Mouse (Mus musculus) kidney, adult 8-10 months (tissue): ENCODE data around the gene Ktn1.

Source experiments
- DNase-seq, 2 experiments: peaks; one replicate each; pipeline ENCODE4 v3.0.0; 2022

Gene Ktn1

GRCm38 (mm10) chr14:47648218-47648617 is at the start of gene Ktn1:
Gene Ktn1 (plus strand): TSS chr14:47648448.
- DNase-seq: no peak

DNA sequence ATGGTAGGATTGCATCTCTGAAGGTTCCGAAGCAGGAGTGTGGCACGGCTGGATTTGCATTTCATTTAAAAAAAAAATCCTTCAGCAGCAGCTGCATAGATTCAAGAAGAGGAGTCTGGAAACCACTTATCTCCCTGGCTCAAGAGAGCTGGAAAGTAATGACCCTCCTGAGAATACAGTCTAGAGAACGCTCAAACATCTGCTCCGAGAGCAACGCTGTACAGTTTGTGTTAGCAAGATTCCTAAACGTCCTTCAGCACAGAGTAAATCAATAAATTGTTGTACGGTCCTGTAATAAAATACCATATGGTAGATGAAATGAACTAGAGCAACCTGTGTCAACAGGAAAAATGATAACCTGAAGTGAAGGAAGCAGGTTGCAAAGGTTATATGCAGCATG is 35.0 kb upstream of the Ktn1 start:
- DNase-seq: no peak

- no peak for DNase-seq
Measured at GRCm38 (mm10) chr14:47618891-47619290, 29.4 kb upstream of the Ktn1 start.

GRCm38 (mm10) chr14:47621901-47622300 is 26.3 kb upstream of the Ktn1 start:
- DNase-seq: no peak

DNA sequence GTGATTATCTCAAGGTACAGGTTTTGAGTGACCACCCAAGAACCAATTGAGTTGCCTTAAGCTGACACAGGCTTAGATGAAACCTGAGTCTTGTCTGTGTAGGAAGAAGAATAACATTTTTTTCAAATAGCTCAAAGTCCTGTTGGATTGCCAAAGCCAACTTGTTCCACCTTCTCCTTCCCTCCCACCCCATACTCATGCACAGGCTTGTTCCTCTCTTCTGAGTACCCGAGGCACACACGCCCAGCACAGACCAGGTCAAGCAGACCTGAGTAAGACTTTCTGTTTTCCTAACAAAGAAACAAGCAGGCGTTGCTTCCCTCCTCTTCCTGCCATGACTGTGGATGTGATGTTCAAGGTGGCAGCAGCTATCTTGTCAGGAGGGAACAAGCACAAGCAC is 23.4 kb upstream of the Ktn1 start:
- DNase-seq: no peak

GRCm38 (mm10) chr14:47626143-47626542 is 22.1 kb upstream of the Ktn1 start:
- no peak for DNase-seq

- no peak for DNase-seq
Measured at GRCm38 (mm10) chr14:47626812-47627211, 21.4 kb upstream of the Ktn1 start.

- DNase-seq: no peak
Measured at GRCm38 (mm10) chr14:47627360-47627759, 20.9 kb upstream of the Ktn1 start.

GRCm38 (mm10) chr14:47632419-47632818 is 15.8 kb upstream of the Ktn1 start:
- no peak for DNase-seq

DNA sequence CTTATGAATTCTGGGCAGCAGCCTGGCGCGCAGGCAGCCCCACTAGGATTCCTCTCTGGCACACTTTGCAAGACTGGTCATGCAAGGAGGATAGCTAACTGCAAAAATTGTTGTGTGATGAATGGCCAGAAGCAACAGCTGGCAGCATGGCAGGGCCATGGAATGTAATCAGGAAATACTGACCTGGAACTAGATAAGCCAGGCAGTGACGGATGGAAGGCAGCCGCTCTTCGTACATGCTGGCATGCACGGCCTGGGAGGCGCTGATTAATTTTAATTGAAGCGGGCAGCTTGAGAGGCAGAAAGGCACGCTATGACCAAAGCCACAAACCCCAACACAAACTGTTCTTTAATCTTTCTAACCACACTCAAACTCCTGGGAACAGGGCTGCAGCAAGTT is 13.8 kb upstream of the Ktn1 start:
- peak; percentile 5 to 21 for DNase-seq

- DNase-seq: no peak
Measured at GRCm38 (mm10) chr14:47634846-47635245, 13.4 kb upstream of the Ktn1 start.

DNA sequence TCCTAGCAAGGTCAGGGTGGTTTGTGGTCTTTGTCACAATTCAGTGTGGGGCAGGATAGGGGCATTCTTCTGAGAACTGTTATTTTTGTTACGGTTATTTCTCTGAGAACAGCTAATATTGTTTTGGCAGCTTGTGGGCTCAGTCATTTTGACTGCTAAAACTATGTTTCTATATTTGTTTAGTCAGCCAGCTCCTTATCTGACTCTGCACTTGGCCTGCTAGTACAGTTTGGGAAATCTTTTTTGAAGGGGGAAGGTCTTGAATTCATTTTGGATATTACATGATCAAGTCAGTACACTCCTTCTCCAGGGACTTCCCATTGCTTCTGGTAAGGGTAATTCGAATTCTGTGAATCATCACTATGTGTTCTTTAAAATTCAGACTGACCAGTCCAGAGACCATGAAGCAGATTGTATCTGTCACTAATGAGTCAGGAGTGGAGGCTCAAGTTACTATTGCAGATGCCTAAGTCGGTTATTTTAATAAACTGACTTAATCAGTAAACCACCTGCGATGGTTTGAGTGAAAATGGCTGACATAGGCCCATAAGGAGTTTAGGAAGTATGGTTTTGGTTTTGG is 9.8 kb upstream of the Ktn1 start:
- no peak for DNase-seq

DNA sequence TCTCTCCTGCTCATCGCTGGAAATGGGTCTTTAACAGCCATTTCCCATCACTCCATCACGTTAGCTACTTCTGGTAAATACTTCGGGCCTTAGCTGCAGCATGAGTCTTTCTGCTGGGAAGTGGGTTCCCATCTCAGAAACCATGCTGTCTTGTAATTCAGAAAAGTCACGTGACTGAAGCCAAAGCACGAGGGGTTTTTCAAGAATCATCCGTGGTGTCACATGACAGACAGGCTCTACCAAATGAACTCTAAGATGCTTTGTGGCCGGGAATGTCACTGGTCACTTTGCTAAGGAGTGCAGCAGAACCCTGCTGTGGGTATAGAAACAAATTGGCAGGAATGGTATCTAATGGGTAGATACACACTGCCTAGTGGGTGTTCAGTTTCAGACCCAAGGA is 2.6 kb upstream of the Ktn1 start:
- DNase-seq: no peak

DNA sequence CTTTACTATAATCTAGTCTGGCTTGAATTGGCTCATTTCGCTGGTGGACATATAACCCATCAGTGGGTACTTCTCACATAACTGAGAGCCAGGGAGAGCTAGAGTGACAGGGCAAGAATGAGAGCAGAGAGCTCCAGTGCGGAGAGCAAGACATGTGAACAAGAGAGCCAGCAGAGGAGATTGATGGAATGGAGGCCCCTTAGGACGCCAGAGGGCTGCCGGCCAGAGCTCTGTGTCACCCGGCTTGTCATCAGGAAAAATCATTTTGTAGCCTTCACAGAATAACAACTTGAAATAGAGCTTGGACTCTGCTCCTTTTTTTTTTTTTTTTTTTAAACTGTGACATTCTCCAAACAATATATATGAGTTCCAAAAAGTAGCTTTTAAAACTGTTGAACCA is 2.0 kb upstream of the Ktn1 start:
- DNase-seq: no peak

DNA sequence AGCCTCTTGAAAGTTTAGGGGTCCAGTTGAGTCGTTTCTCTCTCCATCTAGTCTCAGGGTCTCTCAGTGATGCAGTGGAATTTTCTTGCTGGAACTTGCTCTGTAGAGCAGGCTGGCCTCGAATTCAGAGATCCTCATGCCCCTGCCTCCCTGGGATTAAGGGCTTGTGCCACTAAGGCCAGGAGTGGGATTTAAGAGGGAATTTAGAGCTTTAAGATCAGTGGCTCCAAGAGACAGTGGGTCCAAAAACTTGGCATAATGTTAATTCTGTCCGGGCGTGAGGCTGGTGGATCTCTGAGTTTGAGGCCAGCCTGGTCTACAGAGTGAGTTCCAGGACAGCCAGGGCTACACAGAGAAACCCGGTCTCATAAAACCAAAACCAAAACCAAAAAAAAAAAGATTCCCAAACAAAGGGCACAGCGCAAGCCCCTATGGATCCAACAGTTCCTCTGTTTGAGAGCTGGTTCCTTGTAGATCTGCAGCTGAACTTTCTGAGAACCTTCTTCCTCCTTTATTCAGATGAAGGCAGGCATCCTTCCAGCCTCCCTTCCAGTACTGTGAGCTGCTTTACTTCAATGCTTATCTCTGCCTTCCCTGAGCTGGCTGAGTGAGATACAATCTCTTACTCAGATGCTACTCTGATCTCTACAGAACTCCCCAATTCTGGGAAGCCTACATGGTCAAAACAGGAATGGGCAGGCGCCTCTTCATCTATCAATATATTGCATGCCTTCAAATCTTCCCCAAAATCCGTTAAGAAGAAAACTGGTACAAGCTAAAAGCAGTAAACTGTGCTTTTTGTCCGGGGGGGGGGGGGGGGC is 1.3 kb upstream of the Ktn1 start:
- DNase-seq: no peak

DNA sequence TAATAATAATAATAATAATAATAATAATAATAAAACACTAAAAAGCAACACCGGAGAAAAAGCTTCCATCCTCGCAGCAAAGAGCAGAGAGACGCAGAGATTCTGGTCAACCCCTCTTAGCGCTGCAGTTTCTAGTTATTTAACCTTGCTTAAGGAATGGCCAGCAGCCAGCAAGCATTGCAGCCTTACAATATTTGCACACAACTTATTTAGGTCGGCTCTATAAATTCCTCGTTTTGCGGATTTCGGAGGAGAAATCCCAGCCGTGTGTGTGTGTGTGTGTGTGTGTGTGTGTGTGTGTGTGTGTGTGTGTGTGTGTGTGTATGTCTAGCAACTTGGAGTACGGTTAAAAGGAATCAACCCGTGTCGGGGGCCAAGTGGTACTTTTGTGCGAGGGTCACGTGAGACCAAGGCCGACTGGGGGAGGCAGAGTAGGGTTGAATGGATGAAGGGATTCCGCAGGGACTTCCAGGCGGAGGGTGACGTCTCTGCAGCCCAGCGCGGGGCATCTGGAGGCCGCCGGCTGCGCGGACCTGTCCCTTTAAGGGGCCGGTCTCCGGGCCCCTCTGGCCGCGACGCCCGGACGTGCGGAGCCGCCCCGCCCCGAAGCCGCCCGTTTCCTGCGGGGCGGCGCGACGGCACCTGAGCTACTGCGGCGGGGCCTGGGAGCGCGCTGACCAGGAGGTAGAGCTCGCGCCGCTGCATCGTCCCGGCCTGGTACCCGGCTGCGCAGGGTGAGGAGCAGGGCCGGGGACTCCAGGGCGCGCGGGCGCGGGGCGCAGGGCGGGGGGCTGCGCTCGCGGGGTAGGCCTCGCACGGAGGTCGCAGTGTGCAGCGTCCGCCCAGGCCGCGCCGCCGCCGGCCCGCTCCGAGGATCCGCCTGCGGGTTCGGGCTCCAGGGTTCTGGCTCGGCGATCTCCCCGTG is 720 bp downstream of the Ktn1 start:
- peak; percentile 73 to 77 for DNase-seq

GRCm38 (mm10) chr14:47649631-47650337 is 1.5 kb downstream of the Ktn1 start:
- peak; percentile 31 to 50 for DNase-seq

GRCm38 (mm10) chr14:47650338-47650720 is 2.1 kb downstream of the Ktn1 start:
- DNase-seq: no peak

DNA sequence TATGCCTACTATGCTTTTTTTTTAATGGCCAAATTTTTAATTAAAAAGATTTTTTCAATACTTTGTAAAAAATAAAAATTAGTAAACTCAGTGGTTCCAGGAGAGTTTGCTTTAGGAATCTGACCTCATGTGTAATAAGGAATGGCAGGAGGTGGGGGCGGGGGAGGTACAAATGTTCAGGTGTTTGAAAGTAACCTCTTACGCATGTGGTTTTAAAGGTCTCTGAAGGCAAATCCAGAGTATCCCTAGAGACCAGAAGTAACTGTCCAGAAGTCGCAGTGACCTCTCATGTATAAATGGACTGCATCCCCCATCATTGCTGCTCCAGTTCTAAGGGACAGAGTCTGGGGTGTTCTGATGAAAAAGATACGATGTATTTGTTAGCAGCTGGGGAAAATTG is 3.0 kb downstream of the Ktn1 start:
- no peak for DNase-seq

DNA sequence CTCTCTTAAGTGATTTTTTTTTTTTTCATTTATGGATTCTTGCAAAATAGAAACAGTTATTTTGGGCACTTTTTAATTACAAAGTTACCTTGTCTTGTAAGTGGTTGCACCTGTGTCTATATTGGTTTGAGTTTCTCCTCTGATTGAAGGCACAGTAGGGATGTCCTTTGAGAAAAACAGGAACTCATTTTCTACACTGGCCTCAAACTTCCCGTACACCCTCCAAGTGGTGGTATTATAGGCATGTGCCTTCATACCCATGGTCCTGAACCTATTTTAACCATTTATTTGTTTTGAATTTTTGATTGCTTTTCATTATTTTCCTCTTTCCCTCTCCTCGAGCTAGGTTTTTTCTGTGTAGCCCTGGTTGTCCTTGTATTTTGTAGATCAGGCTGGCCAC is 7.2 kb downstream of the Ktn1 start:
- no peak for DNase-seq

DNA sequence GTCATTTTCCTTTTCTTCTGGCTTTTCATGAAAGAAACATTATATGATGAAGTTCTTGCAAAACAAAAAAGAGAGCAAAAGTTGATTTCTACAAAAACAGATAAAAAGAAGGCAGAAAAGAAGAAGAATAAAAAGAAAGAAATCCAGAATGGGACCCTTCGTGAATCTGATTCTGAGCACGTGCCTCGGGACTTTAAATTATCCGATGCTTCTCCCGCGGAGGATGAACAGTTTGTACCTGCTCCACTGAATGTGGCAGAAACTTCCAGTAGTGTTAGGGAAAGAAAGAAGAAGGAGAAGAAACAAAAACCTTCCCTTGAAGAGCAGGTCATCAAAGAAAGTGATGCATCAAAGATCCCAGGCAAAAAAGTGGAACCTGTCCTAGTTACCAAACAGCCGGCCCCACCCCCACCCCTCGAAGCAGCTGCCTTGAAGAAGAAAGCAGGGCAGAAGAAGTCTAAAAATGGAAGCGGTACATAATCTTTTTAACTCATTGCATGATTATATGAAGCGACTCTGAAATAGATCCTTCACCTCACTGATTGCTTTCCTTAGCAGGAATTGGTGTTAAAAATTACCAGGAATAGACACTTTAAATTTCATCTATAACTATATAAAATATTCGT is 15.7 kb downstream of the Ktn1 start:
- no peak for DNase-seq

- no peak for DNase-seq
Measured at GRCm38 (mm10) chr14:47664470-47664864, 16.2 kb downstream of the Ktn1 start.
